Mouse (Mus musculus): ENCODE measurements at regions not wholly inside any gene's neighbourhood (a gene's known extent, or its start where the extent isn't known, plus 50 kb on each side); places are given as distances from the start of the nearest gene placed in this dataset.

DNA sequence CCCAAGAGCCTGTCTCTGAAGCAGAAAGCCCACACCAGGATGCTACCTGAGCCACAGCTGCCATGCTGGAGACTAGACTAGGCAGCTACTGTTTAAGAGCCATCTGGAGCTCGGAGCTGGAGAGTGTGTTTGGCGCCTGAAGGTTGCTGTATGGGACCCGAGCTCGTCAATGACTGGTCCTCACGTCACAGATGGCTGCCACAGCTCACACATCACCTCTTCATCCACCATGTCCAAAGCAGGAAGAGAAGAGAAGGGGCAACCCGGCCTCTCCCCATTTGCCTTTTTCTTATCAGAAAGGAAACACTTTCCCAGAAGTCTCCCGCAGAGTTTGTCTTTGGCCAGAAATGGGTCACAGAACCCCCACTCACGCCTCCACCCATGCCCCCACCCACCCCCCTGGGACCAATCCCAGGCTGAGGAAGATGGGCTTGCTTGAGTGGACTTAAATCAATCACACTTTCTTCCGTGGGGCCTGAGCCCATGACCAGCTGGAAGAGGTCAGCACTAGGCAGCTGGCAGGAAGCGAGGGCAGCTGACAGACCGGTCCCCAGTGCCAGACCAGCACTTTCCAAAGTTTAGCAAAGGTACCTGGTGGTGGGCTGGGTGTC is 53.5 kb upstream of the Ptpn1 start:
- H3K36me3 ChIP-seq (ENCODE audit: control insufficient read depth, insufficient read depth, low read length, poor library complexity, severe bottlenecking) = no peaks in the 10 kb centered on the region
- no peaks in the 10 kb centered on the region for H3K27me3 ChIP-seq (ENCODE audit: control insufficient read depth, insufficient read depth, low read length, poor library complexity, severe bottlenecking)
- DNase-seq (ENCODE audit: low read depth, low spot score) = no peak

GRCm38 (mm10) chr2:167877254-167877870 is 54.5 kb upstream of the Ptpn1 start:
- no peaks in the 10 kb centered on the region for H3K27me3 ChIP-seq (ENCODE audit: control insufficient read depth, insufficient read depth, low read length, poor library complexity, severe bottlenecking)
- no peaks in the 10 kb centered on the region for H3K36me3 ChIP-seq (ENCODE audit: control insufficient read depth, insufficient read depth, low read length, poor library complexity, severe bottlenecking)

GRCm38 (mm10) chr2:167872507-167872906 is 59.4 kb upstream of the Ptpn1 start:
- DNase-seq (ENCODE audit: low read depth, low spot score) = no peak
- H3K27me3 ChIP-seq (ENCODE audit: control insufficient read depth, insufficient read depth, low read length, poor library complexity, severe bottlenecking) = no peaks in the 10 kb centered on the region

More at GRCm38 (mm10) chr2:167877254-167877870, 54.5 kb upstream of the Ptpn1 start:
- DNase-seq (ENCODE audit: low read depth, low spot score) = no peak

GRCm38 (mm10) chr2:167870153-167870552 is 61.7 kb upstream of the Ptpn1 start:
- no peaks in the 10 kb centered on the region for H3K27me3 ChIP-seq (ENCODE audit: control insufficient read depth, insufficient read depth, low read length, poor library complexity, severe bottlenecking)
- DNase-seq (ENCODE audit: low read depth, low spot score) = no peak
- no peaks in the 10 kb centered on the region for H3K36me3 ChIP-seq (ENCODE audit: control insufficient read depth, insufficient read depth, low read length, poor library complexity, severe bottlenecking)

More at GRCm38 (mm10) chr2:167872507-167872906, 59.4 kb upstream of the Ptpn1 start:
- H3K36me3 ChIP-seq (ENCODE audit: control insufficient read depth, insufficient read depth, low read length, poor library complexity, severe bottlenecking) = no peaks in the 10 kb centered on the region

GRCm38 (mm10) chr2:167866751-167867150 is 65.1 kb upstream of the Ptpn1 start:
- H3K36me3 ChIP-seq (ENCODE audit: control insufficient read depth, insufficient read depth, low read length, poor library complexity, severe bottlenecking) = no peaks in the 10 kb centered on the region
- no peak for DNase-seq (ENCODE audit: low read depth, low spot score)
- H3K27me3 ChIP-seq (ENCODE audit: control insufficient read depth, insufficient read depth, low read length, poor library complexity, severe bottlenecking) = no peaks in the 10 kb centered on the region

- DNase-seq (ENCODE audit: low read depth, low spot score) = no peak
- Histone ChIP-seq H3K36me3 (ENCODE audit: control insufficient read depth, insufficient read depth, low read length, poor library complexity, severe bottlenecking) (no peaks in the 10 kb centered on the region), H3K27me3 (ENCODE audit: control insufficient read depth, insufficient read depth, low read length, poor library complexity, severe bottlenecking) (no peaks in the 10 kb centered on the region)
Measured at GRCm38 (mm10) chr2:167865525-167865924, 66.3 kb upstream of the Ptpn1 start.

DNA sequence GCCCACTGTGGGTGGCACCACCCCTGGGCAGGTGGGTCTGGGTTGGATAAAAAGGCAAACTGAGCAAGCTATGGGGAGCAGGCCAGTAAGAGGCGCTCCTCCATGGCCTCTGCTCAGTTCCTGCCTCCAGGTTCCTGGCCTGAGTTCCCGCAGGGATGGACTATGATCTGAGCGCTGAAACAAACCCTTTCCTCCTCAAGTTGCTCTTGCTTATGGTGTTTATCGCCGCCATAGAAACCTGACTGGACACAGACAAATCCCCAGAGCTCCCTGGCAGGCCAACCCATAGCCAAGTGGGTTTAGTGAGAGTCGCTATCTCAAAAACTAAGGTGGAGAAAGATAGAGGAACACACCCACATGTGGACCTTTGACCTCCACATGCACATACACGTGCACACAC is 67.2 kb upstream of the Ptpn1 start:
- Histone ChIP-seq H3K36me3 (ENCODE audit: control insufficient read depth, insufficient read depth, low read length, poor library complexity, severe bottlenecking) (no peaks in the 10 kb centered on the region), H3K27me3 (ENCODE audit: control insufficient read depth, insufficient read depth, low read length, poor library complexity, severe bottlenecking) (no peaks in the 10 kb centered on the region)
- DNase-seq (ENCODE audit: low read depth, low spot score) = no peak

- Histone ChIP-seq H3K27me3 (ENCODE audit: control insufficient read depth, insufficient read depth, low read length, poor library complexity, severe bottlenecking) (no peaks in the 10 kb centered on the region), H3K36me3 (ENCODE audit: control insufficient read depth, insufficient read depth, low read length, poor library complexity, severe bottlenecking) (no peaks in the 10 kb centered on the region)
Measured at GRCm38 (mm10) chr2:167864228-167864627, 67.6 kb upstream of the Ptpn1 start.

GRCm38 (mm10) chr2:167863616-167864015 is 68.2 kb upstream of the Ptpn1 start:
- no peaks in the 10 kb centered on the region for H3K27me3 ChIP-seq (ENCODE audit: control insufficient read depth, insufficient read depth, low read length, poor library complexity, severe bottlenecking)
- no peaks in the 10 kb centered on the region for H3K36me3 ChIP-seq (ENCODE audit: control insufficient read depth, insufficient read depth, low read length, poor library complexity, severe bottlenecking)
- DNase-seq (ENCODE audit: low read depth, low spot score) = no peak

More at GRCm38 (mm10) chr2:167864228-167864627, 67.6 kb upstream of the Ptpn1 start:
- DNase-seq (ENCODE audit: low read depth, low spot score) = no peak

DNA sequence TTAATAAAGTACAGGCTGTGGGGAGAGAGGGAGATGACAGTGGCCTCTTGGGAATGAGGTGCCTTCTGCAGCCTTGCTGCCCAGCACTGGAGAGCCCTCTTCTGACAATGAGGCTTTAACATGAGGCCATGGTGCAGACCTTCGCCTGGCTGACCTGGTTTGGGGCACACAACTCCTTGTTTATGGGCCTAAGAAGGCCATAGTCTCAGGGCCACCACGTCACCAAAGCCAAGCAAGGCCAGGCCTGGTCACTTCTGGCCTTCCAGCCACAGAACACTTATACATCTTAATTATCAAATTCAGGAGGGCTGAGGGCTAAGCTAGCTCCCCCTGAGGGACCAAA is 70.7 kb upstream of the Ptpn1 start:
- no peaks in the 10 kb centered on the region for H3K36me3 ChIP-seq (ENCODE audit: control insufficient read depth, insufficient read depth, low read length, poor library complexity, severe bottlenecking)
- H3K27me3 ChIP-seq (ENCODE audit: control insufficient read depth, insufficient read depth, low read length, poor library complexity, severe bottlenecking) = no peaks in the 10 kb centered on the region
- no peak for DNase-seq (ENCODE audit: low read depth, low spot score)

- Histone ChIP-seq H3K27me3 (ENCODE audit: control insufficient read depth, insufficient read depth, low read length, poor library complexity, severe bottlenecking) (no peaks in the 10 kb centered on the region), H3K36me3 (ENCODE audit: control insufficient read depth, insufficient read depth, low read length, poor library complexity, severe bottlenecking) (no peaks in the 10 kb centered on the region)
- no peak for DNase-seq (ENCODE audit: low read depth, low spot score)
Measured at GRCm38 (mm10) chr2:167860457-167861177, 71.2 kb upstream of the Ptpn1 start.

- no peaks in the 10 kb centered on the region for H3K27me3 ChIP-seq (ENCODE audit: control insufficient read depth, insufficient read depth, low read length, poor library complexity, severe bottlenecking)
- no peaks in the 10 kb centered on the region for H3K36me3 ChIP-seq (ENCODE audit: control insufficient read depth, insufficient read depth, low read length, poor library complexity, severe bottlenecking)
- peak; percentile 22 for DNase-seq (ENCODE audit: low read depth, low spot score)
Measured at GRCm38 (mm10) chr2:167859575-167859974, 72.3 kb upstream of the Ptpn1 start.

DNA sequence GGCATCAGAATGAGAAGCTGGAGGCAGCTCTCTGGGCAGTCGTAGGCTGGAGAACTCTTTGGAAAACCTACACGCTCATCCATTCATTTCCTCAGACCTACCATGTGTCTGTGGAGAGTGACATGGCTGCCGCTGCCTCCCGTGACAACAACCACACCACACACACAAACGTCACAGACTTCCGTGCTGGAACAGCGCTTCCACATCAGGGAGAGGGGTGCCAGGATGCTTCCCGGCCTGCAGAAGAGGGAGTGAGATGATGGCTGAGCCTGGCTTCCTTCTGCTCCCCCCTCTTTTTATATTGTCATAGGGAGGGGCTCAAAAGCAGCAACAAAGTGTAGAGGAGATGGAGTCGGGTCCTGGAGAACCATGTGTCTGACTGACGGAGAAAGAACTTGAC is 73.5 kb upstream of the Ptpn1 start:
- Histone ChIP-seq H3K27me3 (ENCODE audit: control insufficient read depth, insufficient read depth, low read length, poor library complexity, severe bottlenecking) (no peaks in the 10 kb centered on the region), H3K36me3 (ENCODE audit: control insufficient read depth, insufficient read depth, low read length, poor library complexity, severe bottlenecking) (no peaks in the 10 kb centered on the region)
- DNase-seq (ENCODE audit: low read depth, low spot score) = no peak

DNA sequence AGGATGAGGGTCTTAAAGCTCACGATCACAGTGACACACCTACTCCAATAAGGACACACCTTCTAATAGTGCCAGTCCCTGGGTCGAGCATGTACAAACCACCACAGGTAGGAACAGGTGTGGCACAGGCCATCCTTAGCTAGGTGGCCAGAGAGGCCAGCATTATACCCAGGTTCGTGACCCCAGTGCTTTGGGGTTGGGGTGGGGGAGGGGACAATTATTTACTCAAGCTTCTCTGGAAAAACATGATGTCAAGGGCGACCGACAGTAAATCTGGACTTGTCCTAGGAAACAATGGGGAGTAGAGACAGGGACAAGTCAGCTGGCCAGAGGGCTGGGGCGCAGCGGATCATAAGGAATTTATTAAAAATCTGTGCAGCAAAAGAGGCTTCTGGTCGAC is 73.9 kb upstream of the Ptpn1 start:
- DNase-seq (ENCODE audit: low read depth, low spot score) = no peak
- H3K27me3 ChIP-seq (ENCODE audit: control insufficient read depth, insufficient read depth, low read length, poor library complexity, severe bottlenecking) = no peaks in the 10 kb centered on the region
- no peaks in the 10 kb centered on the region for H3K36me3 ChIP-seq (ENCODE audit: control insufficient read depth, insufficient read depth, low read length, poor library complexity, severe bottlenecking)

- no peak for DNase-seq (ENCODE audit: low read depth, low spot score)
- no peaks in the 10 kb centered on the region for H3K36me3 ChIP-seq (ENCODE audit: control insufficient read depth, insufficient read depth, low read length, poor library complexity, severe bottlenecking)
Measured at GRCm38 (mm10) chr2:167856920-167857475, 74.9 kb upstream of the Ptpn1 start.

More at GRCm38 (mm10) chr2:167856920-167857475, 74.9 kb upstream of the Ptpn1 start:
- no peaks in the 10 kb centered on the region for H3K27me3 ChIP-seq (ENCODE audit: control insufficient read depth, insufficient read depth, low read length, poor library complexity, severe bottlenecking)

Data from splenic B cell, adult 2 months (primary cell).